Mouse (Mus musculus): ENCODE data around the gene Irf9. TPM values are rescaled to one million over a fixed set of nuclear protein-coding genes. Genes with fewer than 3 reads are reported as not detected.

Gene Irf9
- polyA plus RNA-seq, 1 experiment = 101 TPM

GRCm38 (mm10) chr14:55643060-55643907 lies 39.9 kb downstream of the Irf9 start, which contains the start of gene Tm9sf1:
Gene Tm9sf1, minus strand, starts transcription at chr14:55643806.
- H3K4me1 ChIP-seq (ENCODE audit: control insufficient read depth, insufficient read depth, insufficient read length) = peaks cover 11% of the 10 kb centered on the region; the same call in 1 of the 2 replicates
- no peak for TF ChIP-seq CTCF (IDR thresholded peaks at IDR 0.05; ENCODE audit: extremely low read depth, insufficient read depth, insufficient read length, insufficient replicate concordance)
- TF ChIP-seq POLR2A (IDR thresholded peaks at IDR 0.05; ENCODE audit: low read depth, low read length) = peak; percentile 50
- peaks cover 6% of the 10 kb centered on the region for H3K36me3 ChIP-seq (ENCODE audit: control insufficient read depth, insufficient read depth, low read length)
- H3K4me3 ChIP-seq (ENCODE audit: extremely low read depth, insufficient read depth, insufficient read length) = peak within 1 kb of the TSS; percentile 79
- peak within 1 kb of the TSS; percentile 97 for H3K27ac ChIP-seq (ENCODE audit: insufficient read depth, low read length)
- under 1% methylated on average over 89 of the region's 89 CpGs for WGBS
- peak; percentile 69 to 76 for DNase-seq (ENCODE audit: low read depth in 1 of 2, low spot score in 2 of 2)
- H3K27me3 ChIP-seq (ENCODE audit: control insufficient read depth, insufficient read depth, low read length) = no peaks in the 10 kb centered on the region

- WGBS = 3% methylated on average over 17 of the region's 17 CpGs
- peaks cover 11% of the 10 kb centered on the region; the same call in 1 of the 2 replicates for H3K4me1 ChIP-seq (ENCODE audit: control insufficient read depth, insufficient read depth, insufficient read length)
- peaks cover 6% of the 10 kb centered on the region; the same call in 1 of the 2 replicates for H3K36me3 ChIP-seq (ENCODE audit: control insufficient read depth, insufficient read depth, low read length)
- H3K4me3 ChIP-seq (ENCODE audit: extremely low read depth, insufficient read depth, insufficient read length) = peak overlapping the region; percentile 56
- peak overlapping the region; percentile 74 for H3K27ac ChIP-seq (ENCODE audit: insufficient read depth, low read length)
- DNase-seq (ENCODE audit: low read depth in 1 of 2, low spot score in 2 of 2) = no peak
- no peaks in the 10 kb centered on the region for H3K27me3 ChIP-seq (ENCODE audit: control insufficient read depth, insufficient read depth, low read length)
- TF ChIP-seq POLR2A (IDR thresholded peaks at IDR 0.05; ENCODE audit: low read depth, low read length) = no peak
- no peak for TF ChIP-seq CTCF (IDR thresholded peaks at IDR 0.05; ENCODE audit: extremely low read depth, insufficient read depth, insufficient read length, insufficient replicate concordance)
These were observed 41.0 kb downstream of the Irf9 start for GRCm38 (mm10) chr14:55644261-55644888.

- H3K27ac ChIP-seq (ENCODE audit: insufficient read depth, low read length) = no peak within 1 kb of the TSS
- H3K4me3 ChIP-seq (ENCODE audit: extremely low read depth, insufficient read depth, insufficient read length) = no peak within 1 kb of the TSS
- H3K4me1 ChIP-seq (ENCODE audit: control insufficient read depth, insufficient read depth, insufficient read length) = peaks cover 3% of the 10 kb centered on the region; the same call in 1 of the 2 replicates
- no peaks in the 10 kb centered on the region for H3K27me3 ChIP-seq (ENCODE audit: control insufficient read depth, insufficient read depth, low read length)
- DNase-seq (ENCODE audit: low read depth in 1 of 2, low spot score in 2 of 2) = no peak
- WGBS = 90% methylated on average over 2 of the region's 2 CpGs
- no peak for TF ChIP-seq CTCF (IDR thresholded peaks at IDR 0.05; ENCODE audit: extremely low read depth, insufficient read depth, insufficient read length, insufficient replicate concordance)
- TF ChIP-seq POLR2A (IDR thresholded peaks at IDR 0.05; ENCODE audit: low read depth, low read length) = no peak
- no peaks in the 10 kb centered on the region for H3K36me3 ChIP-seq (ENCODE audit: control insufficient read depth, insufficient read depth, low read length)
These were observed 46.5 kb downstream of the Irf9 start, which contains the start of gene Tssk4 for GRCm38 (mm10) chr14:55649884-55650283. Gene Tssk4, plus strand, starts transcription at chr14:55650184.

- TF ChIP-seq CTCF (IDR thresholded peaks at IDR 0.05; ENCODE audit: extremely low read depth, insufficient read depth, insufficient read length, insufficient replicate concordance) (no peak), POLR2A (IDR thresholded peaks at IDR 0.05; ENCODE audit: low read depth, low read length) (no peak)
- no peak overlapping the region for H3K4me3 ChIP-seq (ENCODE audit: extremely low read depth, insufficient read depth, insufficient read length)
- DNase-seq (ENCODE audit: low read depth in 1 of 2, low spot score in 2 of 2) = no peak
- WGBS = 81% methylated on average over 7 of the region's 7 CpGs
- no peaks in the 10 kb centered on the region for H3K36me3 ChIP-seq (ENCODE audit: control insufficient read depth, insufficient read depth, low read length)
- H3K27me3 ChIP-seq (ENCODE audit: control insufficient read depth, insufficient read depth, low read length) = no peaks in the 10 kb centered on the region
- no peak overlapping the region for H3K27ac ChIP-seq (ENCODE audit: insufficient read depth, low read length)
- no peaks in the 10 kb centered on the region for H3K4me1 ChIP-seq (ENCODE audit: control insufficient read depth, insufficient read depth, insufficient read length)
These were observed 48.2 kb downstream of the Irf9 start for GRCm38 (mm10) chr14:55651528-55651927.

GRCm38 (mm10) chr14:55656935-55657334 lies 53.6 kb downstream of the Irf9 start:
- Histone ChIP-seq H3K36me3 (ENCODE audit: control insufficient read depth, insufficient read depth, low read length) (peaks cover 7% of the 10 kb centered on the region; the same call in 1 of the 2 replicates), H3K4me1 (ENCODE audit: control insufficient read depth, insufficient read depth, insufficient read length) (peaks cover 3% of the 10 kb centered on the region; the same call in 1 of the 2 replicates), H3K27ac (ENCODE audit: insufficient read depth, low read length) (no peak overlapping the region), H3K27me3 (ENCODE audit: control insufficient read depth, insufficient read depth, low read length) (no peaks in the 10 kb centered on the region), H3K4me3 (ENCODE audit: extremely low read depth, insufficient read depth, insufficient read length) (no peak overlapping the region)
- no peak for DNase-seq (ENCODE audit: low read depth in 1 of 2, low spot score in 2 of 2)
- no peak for TF ChIP-seq POLR2A (IDR thresholded peaks at IDR 0.05; ENCODE audit: low read depth, low read length)
- no peak for TF ChIP-seq CTCF (IDR thresholded peaks at IDR 0.05; ENCODE audit: extremely low read depth, insufficient read depth, insufficient read length, insufficient replicate concordance)
- WGBS = 85% methylated on average over 3 of the region's 3 CpGs

- 87% methylated on average over 5 of the region's 5 CpGs for WGBS
- TF ChIP-seq POLR2A (IDR thresholded peaks at IDR 0.05; ENCODE audit: low read depth, low read length) (no peak), CTCF (IDR thresholded peaks at IDR 0.05; ENCODE audit: extremely low read depth, insufficient read depth, insufficient read length, insufficient replicate concordance) (no peak)
- Histone ChIP-seq H3K36me3 (ENCODE audit: control insufficient read depth, insufficient read depth, low read length) (peaks cover 11% of the 10 kb centered on the region), H3K27me3 (ENCODE audit: control insufficient read depth, insufficient read depth, low read length) (no peaks in the 10 kb centered on the region), H3K4me1 (ENCODE audit: control insufficient read depth, insufficient read depth, insufficient read length) (peaks cover 3% of the 10 kb centered on the region; the same call in 1 of the 2 replicates), H3K27ac (ENCODE audit: insufficient read depth, low read length) (no peak overlapping the region), H3K4me3 (ENCODE audit: extremely low read depth, insufficient read depth, insufficient read length) (no peak overlapping the region)
- DNase-seq (ENCODE audit: low read depth in 1 of 2, low spot score in 2 of 2) = no peak
These were observed 54.6 kb downstream of the Irf9 start for GRCm38 (mm10) chr14:55658011-55658410.

Other genes starting within 250 kb of the Irf9 start
- gene Dhrs4, start 124.8 kb upstream of the Irf9 start, polyA plus RNA-seq (2012; rRNA removed) = 18.5 and 21.0 TPM in 2 replicates
- 4.5 and 4.8 TPM in 2 replicates for gene Carmil3, start 112.9 kb upstream of the Irf9 start, polyA plus RNA-seq (2012; rRNA removed)
- 0.02 TPM in 1 of 2 replicates, not detected in the other for gene Cpne6, start 93.1 kb upstream of the Irf9 start, polyA plus RNA-seq (2012; rRNA removed)
- gene Nrl, start 78.6 kb upstream of the Irf9 start, polyA plus RNA-seq (2012; rRNA removed) = 0.02 and 0.40 TPM in 2 replicates
- gene Pck2, start 63.3 kb upstream of the Irf9 start, polyA plus RNA-seq (2012; rRNA removed) = 47.9 and 53.3 TPM in 2 replicates
- 73.4 and 77.6 TPM in 2 replicates for gene Dcaf11, start 43.6 kb upstream of the Irf9 start, polyA plus RNA-seq (2012; rRNA removed)
- gene A730061H03Rik, start 43.2 kb upstream of the Irf9 start, polyA plus RNA-seq (2012; rRNA removed) = 5.6 and 6.3 TPM in 2 replicates
- 1.4 and 1.5 TPM in 2 replicates for gene Fitm1, start 28.0 kb upstream of the Irf9 start, polyA plus RNA-seq (2012; rRNA removed)
- 101 and 118 TPM in 2 replicates for gene Psme1, start 25.4 kb upstream of the Irf9 start, polyA plus RNA-seq (2012; rRNA removed)
- 14.5 and 15.0 TPM in 2 replicates for gene Emc9, start 18.3 kb upstream of the Irf9 start, polyA plus RNA-seq (2012; rRNA removed)
- gene Psme2, start 12.5 kb upstream of the Irf9 start, polyA plus RNA-seq (2012; rRNA removed) = 60.4 and 67.7 TPM in 2 replicates
- 52.5 and 63.2 TPM in 2 replicates for gene Rnf31, start 11.9 kb upstream of the Irf9 start, polyA plus RNA-seq (2012; rRNA removed)
- gene Rec8, start 14.5 kb downstream of the Irf9 start, polyA plus RNA-seq (2012; rRNA removed) = 0.92 and 2.4 TPM in 2 replicates
- gene Ipo4, start 32.4 kb downstream of the Irf9 start, polyA plus RNA-seq (2012; rRNA removed) = 56.7 and 62.4 TPM in 2 replicates
- gene Gm49378, start 34.3 kb downstream of the Irf9 start, polyA plus RNA-seq (2012; rRNA removed) = 8.2 and 8.9 TPM in 2 replicates
- 44.6 and 45.1 TPM in 2 replicates for gene Tm9sf1, start 40.2 kb downstream of the Irf9 start, polyA plus RNA-seq (2012; rRNA removed)
- 1.6 TPM in 2 replicates for gene Tssk4, start 46.6 kb downstream of the Irf9 start, polyA plus RNA-seq (2012; rRNA removed)
- gene Mdp1, start 56.9 kb downstream of the Irf9 start, polyA plus RNA-seq (2012; rRNA removed) = 19.7 and 19.9 TPM in 2 replicates
- 11.6 and 15.9 TPM in 2 replicates for gene Gmpr2, start 68.4 kb downstream of the Irf9 start, polyA plus RNA-seq (2012; rRNA removed)
- 158 and 177 TPM in 2 replicates for gene Nedd8, start 68.6 kb downstream of the Irf9 start, polyA plus RNA-seq (2012; rRNA removed)
- 19.0 and 20.8 TPM in 2 replicates for gene Tinf2, start 78.2 kb downstream of the Irf9 start, polyA plus RNA-seq (2012; rRNA removed)
- 23.3 and 33.9 TPM in 2 replicates for gene Tgm1, start 110.4 kb downstream of the Irf9 start, polyA plus RNA-seq (2012; rRNA removed)
- gene Rabggta, start 118.7 kb downstream of the Irf9 start, polyA plus RNA-seq (2012; rRNA removed) = 47.3 and 62.6 TPM in 2 replicates
- gene Dhrs1, start 142.1 kb downstream of the Irf9 start, polyA plus RNA-seq (2012; rRNA removed) = 62.7 and 86.6 TPM in 2 replicates
- gene Nop9, start 142.1 kb downstream of the Irf9 start, polyA plus RNA-seq (2012; rRNA removed) = 15.1 and 17.2 TPM in 2 replicates
- gene Cideb, start 154.9 kb downstream of the Irf9 start, polyA plus RNA-seq (2012; rRNA removed) = 0.33 and 0.46 TPM in 2 replicates
- 0.83 and 2.1 TPM in 2 replicates for gene Ltb4r2, start 157.9 kb downstream of the Irf9 start, polyA plus RNA-seq (2012; rRNA removed)
- gene Ltb4r1, start 162.4 kb downstream of the Irf9 start, polyA plus RNA-seq (2012; rRNA removed) = 4.2 and 6.6 TPM in 2 replicates
- 16.3 and 17.3 TPM in 2 replicates for gene Adcy4, start 180.5 kb downstream of the Irf9 start, polyA plus RNA-seq (2012; rRNA removed)
- 38.8 and 48.4 TPM in 2 replicates for gene Ripk3, start 185.3 kb downstream of the Irf9 start, polyA plus RNA-seq (2012; rRNA removed)
- 4.6 and 5.0 TPM in 2 replicates for gene Nfatc4, start 219.6 kb downstream of the Irf9 start, polyA plus RNA-seq (2012; rRNA removed)

All from spleen, adult 2 months (tissue).